Mouse (Mus musculus): ENCODE measurements at regions not wholly inside any gene's neighbourhood (a gene's known extent, or its start where the extent isn't known, plus 50 kb on each side); places are given as distances from the start of the nearest gene placed in this dataset.

- TF ChIP-seq TCF12 (IDR thresholded peaks at IDR 0.05; ENCODE audit: low read depth, low read length) (no peak), ELF1 (IDR thresholded peaks at IDR 0.05; ENCODE audit: low read depth, low read length) (no peak), CTCF (IDR thresholded peaks at IDR 0.05 in 2 of 3, conservative IDR thresholded peaks at IDR 0.05 in 1 of 3; ENCODE audit: control insufficient read depth in 1 of 3, insufficient read depth in 1 of 3, low read depth in 2 of 3, low read length in 3 of 3, poor library complexity in 1 of 3, severe bottlenecking in 1 of 3) (no peak), KAT2A (conservative IDR thresholded peaks at IDR 0.05; ENCODE audit: low read depth, low read length) (no peak), CHD2 (IDR thresholded peaks at IDR 0.05; ENCODE audit: low read length) (no peak), HCFC1 (IDR thresholded peaks at IDR 0.05; ENCODE audit: low read depth, low read length) (no peak), BHLHE40 (IDR thresholded peaks at IDR 0.05; ENCODE audit: borderline replicate concordance, low read depth, low read length) (no peak), POLR2A (IDR thresholded peaks at IDR 0.05; ENCODE audit: control insufficient read depth in 1 of 2, insufficient read depth in 1 of 2, low read depth in 1 of 2, low read length in 2 of 2, poor library complexity in 1 of 2) (no peak), TAL1 (IDR thresholded peaks at IDR 0.05; ENCODE audit: low read length) (no peak)
Measured at GRCm38 (mm10) chr11:111200512-111200911, 134.5 kb downstream of the Kcnj2 start.
